Mouse (Mus musculus): ENCODE data around the gene Ccn6.

Ccn6 gene

DNA sequence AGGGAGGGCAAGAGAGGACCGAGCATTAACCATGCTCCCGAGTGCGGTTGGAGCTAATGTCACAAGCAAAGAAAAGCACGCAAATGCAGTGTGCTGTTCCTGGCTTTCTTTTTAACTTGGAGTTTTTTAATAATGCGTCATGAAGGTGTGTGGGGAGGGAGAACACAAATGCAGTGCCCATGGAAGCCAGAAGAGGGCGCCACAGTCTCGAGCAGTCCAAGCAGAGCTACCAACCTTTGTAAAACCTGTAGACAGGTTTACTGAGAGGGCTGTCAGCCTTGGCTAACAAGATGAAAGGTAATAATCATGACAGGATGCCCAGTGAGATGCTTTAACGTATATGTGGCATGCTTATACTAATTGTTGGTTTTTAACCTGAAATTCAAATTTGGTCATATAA lies 6.6 kb upstream of the Ccn6 start:
- TF ChIP-seq GATA4 (IDR thresholded peaks at IDR 0.05; ENCODE audit: insufficient replicate concordance, low read length): no peak

DNA sequence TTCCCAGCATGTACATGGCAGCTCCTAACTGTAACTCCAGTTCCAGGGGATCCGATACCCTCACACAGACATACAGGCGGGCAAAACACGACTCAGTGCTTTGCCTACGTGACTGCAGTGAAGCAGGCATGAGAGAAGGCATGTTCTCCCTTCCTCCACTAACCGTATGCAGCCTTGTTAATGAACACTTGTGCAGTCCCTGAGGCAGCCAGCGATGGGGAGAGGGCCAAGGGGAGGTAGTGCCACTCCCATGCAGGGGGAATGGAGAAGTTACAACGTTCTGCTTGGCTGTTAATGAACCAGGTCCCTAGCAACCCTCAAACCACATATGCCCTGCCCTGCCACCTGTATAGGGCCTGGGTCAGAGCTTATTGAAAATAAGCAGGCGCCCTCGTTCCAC lies 6.0 kb upstream of the Ccn6 start:
- TF ChIP-seq GATA4 (IDR thresholded peaks at IDR 0.05; ENCODE audit: insufficient replicate concordance, low read length): no peak

DNA sequence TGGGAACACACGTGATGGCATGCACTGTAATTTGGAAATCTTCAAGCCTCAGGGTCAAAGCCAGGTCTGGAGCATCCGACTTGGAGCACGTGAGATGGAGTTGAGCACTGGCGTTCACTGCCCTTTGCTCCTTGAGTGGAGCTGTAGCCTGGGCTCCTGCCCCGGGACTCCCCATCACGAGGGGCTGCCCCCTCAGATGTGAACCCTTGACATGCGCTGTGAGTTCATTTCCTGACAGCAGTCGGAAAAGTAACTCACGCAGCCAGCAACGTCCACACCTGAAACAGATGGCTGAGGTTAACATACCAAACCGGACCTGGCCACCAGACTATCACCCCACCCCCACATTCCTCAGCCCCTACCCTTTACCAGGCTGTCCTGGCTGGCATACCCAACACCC lies 4.0 kb upstream of the Ccn6 start:
- TF ChIP-seq GATA4 (IDR thresholded peaks at IDR 0.05; ENCODE audit: insufficient replicate concordance, low read length): no peak

DNA sequence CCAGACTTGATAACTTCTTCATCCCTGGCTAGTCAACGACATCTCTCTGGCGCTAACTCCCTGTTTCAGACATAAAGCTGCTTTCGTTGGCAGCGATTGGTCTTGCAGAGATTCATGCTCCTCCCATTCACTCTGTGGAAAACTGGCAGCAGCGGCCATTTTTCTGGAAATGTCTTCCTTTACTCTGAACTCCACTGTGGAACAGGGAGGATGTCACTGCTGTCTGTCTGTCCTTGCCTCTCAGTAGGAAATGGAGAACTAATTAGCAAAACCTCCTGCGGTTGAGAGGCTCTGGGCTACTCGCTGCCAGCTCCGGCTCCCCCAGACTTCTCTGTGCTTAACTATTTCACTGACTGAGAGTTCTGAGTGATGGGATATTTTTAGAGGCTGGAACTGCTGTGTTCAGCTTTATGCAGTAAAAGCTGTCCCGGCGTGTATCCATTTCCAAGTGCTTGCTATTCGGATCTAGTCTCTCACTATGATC lies 2.1 kb upstream of the Ccn6 start:
- no peak for TF ChIP-seq GATA4 (IDR thresholded peaks at IDR 0.05; ENCODE audit: insufficient replicate concordance, low read length)

DNA sequence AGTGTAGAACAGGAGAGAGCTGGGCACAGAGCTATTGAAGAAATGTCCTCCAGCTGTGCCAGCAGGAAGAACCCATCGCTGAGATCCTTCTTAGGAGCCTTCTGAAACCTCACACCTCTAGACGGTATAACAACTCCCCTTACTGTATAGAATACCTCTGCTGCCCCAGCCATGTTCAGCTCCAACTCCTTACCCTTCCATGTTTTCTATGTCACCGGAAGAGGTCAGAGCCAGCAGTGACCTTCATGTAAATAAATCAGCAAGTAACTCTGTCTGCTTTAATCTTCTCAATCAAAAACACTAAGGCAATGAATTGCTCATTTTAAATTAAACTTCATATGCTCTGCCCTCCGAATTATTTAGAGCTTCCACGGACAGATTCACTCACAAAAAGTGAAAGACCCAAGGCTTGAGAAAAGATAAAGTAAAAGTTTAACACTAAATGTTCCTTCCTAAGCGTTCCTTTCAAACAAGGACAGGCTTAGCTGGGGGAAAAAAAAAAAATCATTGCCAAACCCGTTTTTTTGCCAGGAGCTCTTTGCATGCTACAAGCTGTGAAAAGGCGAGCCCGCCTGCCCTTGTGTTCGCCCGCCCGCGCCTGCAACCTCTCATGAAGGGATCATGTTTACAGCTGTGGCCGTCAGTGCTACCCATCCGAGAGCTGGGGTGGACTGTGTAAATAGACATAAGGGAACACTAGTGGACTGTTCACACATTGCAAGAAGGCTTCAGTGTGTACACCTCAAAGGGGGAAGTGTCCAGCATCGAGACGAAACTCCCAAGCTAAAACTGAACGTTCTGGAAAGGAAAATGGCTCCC lies 719 bp downstream of the Ccn6 start:
- no peak for TF ChIP-seq GATA4 (IDR thresholded peaks at IDR 0.05; ENCODE audit: insufficient replicate concordance, low read length)

DNA sequence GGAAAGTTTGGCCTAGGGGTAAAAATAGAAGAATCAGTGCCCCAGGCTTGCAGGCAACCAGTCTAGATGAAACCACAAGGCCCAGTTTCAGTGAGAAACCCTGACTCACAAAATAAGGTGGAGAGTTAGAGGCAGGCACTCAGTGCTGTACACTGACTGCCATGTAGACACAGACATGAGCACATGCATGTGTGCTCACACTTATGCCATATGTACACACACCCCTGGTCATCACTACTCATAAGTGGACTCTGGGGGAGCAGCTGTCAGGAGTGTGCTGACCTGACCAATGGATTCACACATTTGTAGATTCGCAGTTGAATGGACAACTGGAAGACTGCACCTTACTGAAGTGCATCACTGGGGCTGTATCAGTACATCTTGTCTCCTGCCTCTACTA lies 2.2 kb downstream of the Ccn6 start:
- no peak for TF ChIP-seq GATA4 (IDR thresholded peaks at IDR 0.05; ENCODE audit: insufficient replicate concordance, low read length)

DNA sequence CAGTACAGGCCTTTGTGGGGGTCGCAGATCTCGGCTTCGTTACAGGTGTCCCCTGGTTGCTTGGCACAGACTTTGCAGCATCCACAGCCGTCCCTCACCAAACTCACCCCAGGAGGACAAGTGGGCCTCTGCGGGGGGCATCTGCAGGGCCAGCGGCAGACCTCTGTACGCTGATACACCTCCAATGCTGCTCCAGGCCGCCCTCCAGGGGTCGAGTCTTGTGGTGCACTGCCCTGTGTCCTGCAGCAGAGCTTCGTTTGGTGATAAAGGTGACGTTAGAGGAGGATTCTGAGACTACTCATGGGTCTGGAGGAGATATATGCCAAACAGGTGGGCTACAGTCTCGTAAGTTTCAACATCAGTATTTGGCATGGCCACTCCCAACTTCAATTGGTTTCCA lies 5.3 kb downstream of the Ccn6 start:
- TF ChIP-seq GATA4 (IDR thresholded peaks at IDR 0.05; ENCODE audit: insufficient replicate concordance, low read length): no peak

DNA sequence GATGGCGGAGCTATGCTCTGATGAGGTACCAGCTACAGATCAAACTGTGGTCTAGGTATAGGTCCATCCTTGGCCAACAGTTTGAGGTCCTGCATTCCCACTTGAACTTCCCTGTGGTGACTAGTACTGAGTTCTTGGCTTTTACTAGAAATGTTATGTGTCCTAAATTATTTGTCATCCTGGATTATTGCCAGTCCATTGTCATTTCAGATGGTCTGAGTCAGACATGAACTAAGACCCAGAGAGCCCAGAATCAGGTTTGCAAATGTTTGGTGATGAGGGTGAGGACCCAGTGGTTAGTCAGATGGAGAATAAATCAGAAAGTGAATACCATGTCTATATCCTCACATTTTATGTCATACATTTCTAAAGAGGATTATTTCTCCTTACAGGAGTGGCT lies 6.3 kb downstream of the Ccn6 start:
- no peak for TF ChIP-seq GATA4 (IDR thresholded peaks at IDR 0.05; ENCODE audit: insufficient replicate concordance, low read length)

DNA sequence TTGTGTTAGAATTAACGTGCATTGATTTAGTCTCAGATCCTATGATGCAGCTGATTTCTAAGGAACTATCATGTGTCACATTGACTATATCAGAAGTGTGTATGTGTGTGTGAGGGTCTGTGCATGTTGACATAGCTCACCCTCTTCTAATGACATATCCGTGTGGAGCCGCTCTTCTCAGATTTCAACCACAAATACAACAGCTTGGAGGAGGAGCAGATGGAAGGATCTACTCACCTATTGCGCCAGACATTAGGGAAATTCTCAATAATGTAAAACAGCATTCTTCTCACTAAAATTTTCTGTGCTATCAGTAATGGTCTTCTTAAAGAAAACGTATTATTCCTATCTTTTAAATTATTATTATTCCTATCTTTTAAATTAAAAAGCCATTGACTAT lies 6.9 kb downstream of the Ccn6 start:
- no peak for TF ChIP-seq GATA4 (IDR thresholded peaks at IDR 0.05; ENCODE audit: insufficient replicate concordance, low read length)

DNA sequence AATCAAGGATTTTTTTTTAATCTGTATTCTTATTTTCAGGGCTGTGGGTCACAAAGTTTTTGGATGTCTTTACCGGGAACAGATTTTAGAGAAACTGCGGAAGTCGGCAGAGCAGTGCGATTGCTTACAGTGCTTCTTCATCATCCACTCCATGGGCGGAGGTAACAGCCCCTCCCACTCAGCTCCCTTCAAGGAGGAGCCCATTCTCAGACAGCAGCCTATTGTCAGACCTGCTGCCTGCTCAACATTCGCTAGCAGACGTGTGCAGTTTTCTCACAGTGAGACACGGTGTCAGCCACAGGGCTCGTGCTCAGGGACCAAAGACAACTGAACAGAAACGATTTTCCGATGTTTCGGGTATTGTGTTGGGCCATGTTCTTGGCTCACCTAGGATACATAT lies 21.4 kb downstream of the Ccn6 start:
- TF ChIP-seq GATA4 (IDR thresholded peaks at IDR 0.05; ENCODE audit: insufficient replicate concordance, low read length): no peak

DNA sequence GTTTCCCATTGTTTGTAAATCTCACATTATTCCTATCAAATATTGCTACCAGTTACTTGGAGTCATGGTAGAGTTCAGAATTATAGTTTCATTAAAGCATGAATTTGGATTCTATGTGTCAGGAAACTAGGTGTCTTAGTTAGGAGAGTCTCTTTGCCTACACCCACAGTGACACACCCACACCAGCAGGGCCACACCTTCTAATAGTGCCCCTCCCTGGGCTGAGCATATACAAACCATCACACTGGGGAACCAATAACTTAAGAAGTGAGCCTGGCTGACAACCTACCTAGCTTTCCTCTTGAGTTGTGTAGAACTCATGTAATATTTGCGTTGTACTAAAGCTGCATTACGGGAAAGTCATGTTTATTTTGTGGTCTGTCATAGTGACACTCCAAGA lies 22.2 kb downstream of the Ccn6 start:
- TF ChIP-seq GATA4 (IDR thresholded peaks at IDR 0.05; ENCODE audit: insufficient replicate concordance, low read length): no peak

DNA sequence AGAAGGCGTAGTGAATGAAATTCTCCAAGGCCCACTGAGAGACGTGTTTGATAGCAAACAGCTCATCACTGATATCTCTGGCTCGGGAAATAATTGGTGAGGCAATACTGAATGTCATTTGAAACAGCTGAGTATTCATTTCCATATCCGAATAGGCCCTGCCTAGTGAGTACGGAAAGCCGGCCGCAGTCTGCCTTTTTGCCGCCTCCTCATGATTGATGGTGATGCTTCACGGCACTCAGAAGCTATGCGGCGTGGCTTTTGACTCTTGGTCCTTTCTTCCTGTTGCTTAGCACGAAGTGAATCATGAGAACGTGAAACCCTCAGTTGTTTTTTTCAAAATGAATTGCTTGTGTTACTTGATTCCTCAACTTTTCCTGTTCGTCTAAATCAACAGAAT lies 22.8 kb downstream of the Ccn6 start:
- no peak for TF ChIP-seq GATA4 (IDR thresholded peaks at IDR 0.05; ENCODE audit: insufficient replicate concordance, low read length)

DNA sequence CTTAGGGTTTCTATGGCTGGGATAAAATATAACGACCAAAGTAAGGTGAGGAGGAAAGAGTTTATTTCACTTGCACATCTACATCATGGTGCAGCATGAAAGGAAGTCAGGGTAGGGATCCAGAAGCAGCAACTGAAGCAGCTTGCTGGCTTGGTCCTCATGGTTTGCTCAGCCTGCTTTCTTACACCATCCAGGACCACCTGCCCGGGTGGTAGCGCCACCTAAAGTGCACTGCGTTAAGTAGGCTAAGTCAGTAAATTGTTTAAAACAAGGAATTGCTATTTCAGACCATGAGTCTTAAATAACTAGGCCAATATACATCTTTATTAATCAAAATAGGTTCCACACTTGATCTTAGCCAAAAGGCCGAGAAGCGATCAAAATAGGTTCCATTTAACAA lies 24.8 kb downstream of the Ccn6 start:
- TF ChIP-seq GATA4 (IDR thresholded peaks at IDR 0.05; ENCODE audit: insufficient replicate concordance, low read length): no peak

DNA sequence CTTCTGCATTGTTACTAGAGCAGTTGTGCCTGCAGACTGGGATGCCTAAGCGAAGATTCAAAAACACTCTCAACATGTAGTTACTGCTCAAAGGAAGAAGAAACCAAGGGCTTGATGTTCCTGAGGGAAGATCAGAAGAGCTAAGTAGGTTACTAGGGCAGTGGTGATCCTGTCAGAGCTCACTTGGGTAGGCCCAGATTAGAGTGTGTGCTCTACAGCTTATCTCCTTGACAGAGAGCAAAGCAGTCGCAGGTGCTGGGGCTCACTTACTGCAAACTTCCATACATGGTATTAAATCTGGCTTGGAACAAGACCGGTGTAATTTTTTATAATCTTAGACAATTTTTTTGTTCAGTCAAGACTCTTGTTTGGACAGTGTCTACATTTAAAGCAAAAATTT lies 25.8 kb downstream of the Ccn6 start:
- no peak for TF ChIP-seq GATA4 (IDR thresholded peaks at IDR 0.05; ENCODE audit: insufficient replicate concordance, low read length)

DNA sequence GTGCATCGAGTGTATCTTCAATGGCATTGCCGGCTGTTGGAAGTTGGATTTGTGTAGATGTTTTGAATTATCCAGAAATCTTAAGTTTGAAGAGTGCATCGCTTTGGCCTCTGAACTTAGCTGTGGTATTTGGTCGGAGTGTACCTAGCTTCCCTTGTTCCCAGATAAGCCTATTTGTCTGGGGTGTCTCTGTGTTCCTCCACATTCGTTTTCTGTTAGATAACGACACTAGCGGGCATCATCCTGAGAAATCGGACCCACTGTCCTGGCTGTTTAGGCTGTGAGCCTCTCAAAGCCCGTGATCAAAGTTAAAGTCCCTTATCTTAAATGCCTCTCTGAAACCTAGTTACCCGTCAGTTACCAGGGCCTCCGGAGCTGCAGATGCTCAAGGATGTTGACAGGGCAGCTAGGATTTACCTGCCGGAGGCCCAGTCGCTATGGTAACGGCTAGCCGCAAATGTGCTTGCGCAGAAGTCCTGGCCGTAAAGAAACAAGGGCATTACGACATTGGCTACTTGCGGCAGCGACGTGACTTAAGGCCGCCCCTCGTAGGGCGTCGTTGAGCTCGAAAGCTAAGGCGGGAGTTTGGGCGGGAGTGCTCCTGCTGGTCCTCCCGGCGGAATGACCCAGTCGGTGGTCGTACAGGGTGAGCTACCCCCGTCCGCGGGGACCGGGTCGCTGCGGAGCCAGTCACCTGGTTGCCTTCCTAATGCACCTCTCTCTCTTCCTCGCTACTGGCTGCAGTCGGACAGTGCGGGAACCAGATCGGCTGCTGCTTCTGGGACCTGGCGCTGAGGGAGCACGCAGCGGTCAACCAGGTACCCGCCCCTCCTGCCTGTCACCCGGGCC lies 29.9 kb downstream of the Ccn6 start, which contains the start of the genes Fam229b and Tube1:
Gene Fam229b (minus strand): TSS at position 453 of the 849 bp plus-strand sequence.
Gene Tube1 (plus strand): TSS at position 515 of the 849 bp plus-strand sequence.
- TF ChIP-seq GATA4 (IDR thresholded peaks at IDR 0.05; ENCODE audit: insufficient replicate concordance, low read length): 0 out of 2 replicates have a peak, but pooled peaks have one; percentile 4

DNA sequence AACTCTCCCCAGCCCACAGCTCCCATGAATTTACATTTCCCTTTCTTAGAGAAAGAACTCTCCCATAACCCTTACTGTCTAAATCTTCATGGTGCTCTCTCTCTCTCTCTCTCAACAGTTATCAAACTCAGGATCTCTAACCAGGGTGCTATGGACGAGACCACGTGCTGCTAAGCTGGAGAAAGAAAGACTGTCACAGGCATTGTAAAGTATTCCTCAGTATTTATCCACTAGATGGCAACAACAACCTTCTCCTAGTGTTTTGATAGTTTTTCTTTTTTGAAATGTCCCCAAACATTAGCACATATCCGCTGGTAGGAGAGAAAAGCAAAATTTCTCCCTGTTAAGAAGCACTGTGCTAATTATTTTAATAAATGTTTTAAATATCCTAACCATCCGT lies 42.2 kb downstream of the Ccn6 start:
- no peak for TF ChIP-seq GATA4 (IDR thresholded peaks at IDR 0.05; ENCODE audit: insufficient replicate concordance, low read length)

Data from liver, adult (tissue).